Mouse (Mus musculus) T-helper 17 cell (primary cell): ENCODE results near the gene Ccdc127.

Experiments
- in situ Hi-C, 2 experiments: fragments of 300-600 bp; cut with MboI, MseI; formaldehyde crosslinking; loops; 1 replicate in 1 of 2; 2 replicates in 1 of 2; pipeline ENCODE4 v1.15.1; 2025; ENCODE audit warnings: high pct_unique_total_duplicates in 2 of 2

Ccdc127 gene

GRCm38 (mm10) chr13:74389730-74390129 is 39.6 kb downstream of the Ccdc127 start:
- in situ Hi-C loops, result no loop called here

DNA sequence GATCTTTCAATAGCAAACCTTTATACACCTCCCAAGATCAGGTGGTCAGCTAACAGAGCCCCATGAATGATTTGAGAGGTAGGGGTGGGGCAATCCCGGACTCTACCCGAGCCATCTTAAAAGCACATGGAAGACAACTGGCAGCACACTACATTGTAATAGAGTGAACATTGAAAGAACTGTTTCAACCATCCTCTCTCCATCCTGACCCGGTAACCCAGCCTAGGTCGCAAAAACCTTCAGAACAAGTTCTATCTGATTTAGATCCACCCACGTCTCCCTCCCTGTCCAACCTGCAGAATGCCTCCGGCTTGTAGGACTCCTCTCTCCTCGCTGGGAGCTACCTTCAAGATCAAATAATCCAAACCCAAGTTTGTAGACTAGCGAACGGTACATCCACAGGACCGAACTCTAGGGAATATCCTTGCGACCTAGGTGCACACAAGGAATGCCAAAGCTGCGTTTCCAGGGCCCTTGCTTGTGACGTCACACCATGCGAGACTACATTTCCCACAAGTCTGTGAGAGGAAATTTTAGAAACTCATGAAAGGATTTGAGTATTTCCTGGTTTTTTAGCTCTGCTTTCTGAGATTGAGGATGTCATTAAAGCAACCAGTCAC is 40.4 kb downstream of the Ccdc127 start, which contains the start of gene Zfp72:
Gene Zfp72, minus strand, starts transcription at position 466 of the 620 bp plus-strand sequence.
- in situ Hi-C loops, result no loop called here

GRCm38 (mm10) chr13:74391156-74391555 is 41.0 kb downstream of the Ccdc127 start:
- in situ Hi-C loops, result no loop called here

DNA sequence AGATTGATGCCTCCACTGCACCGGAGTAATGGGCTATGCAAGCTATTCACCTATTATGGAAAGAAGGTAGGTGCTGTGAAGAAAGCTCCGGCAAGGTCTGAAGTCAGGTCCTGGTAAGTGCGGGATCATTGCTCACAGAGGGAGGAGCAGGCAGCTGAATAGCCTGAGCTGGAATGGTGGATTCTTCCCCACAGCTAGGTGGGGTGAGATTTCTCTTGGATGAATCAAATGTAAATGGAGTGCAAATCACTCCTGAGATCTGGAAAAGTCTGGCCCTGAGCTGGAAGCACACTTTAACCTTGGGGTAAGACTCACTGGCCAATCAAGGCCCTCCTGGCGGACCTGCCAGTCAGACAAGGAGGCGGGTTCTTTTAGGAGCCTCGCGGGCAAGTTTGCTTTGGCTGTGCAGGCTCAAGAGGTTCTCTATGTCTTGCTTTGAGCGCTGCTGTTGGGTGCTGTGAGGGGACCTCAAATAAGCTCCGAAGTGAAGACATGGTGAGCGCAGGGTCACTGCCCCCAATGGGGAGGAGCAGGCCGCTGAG is 49.3 kb downstream of the Ccdc127 start, which contains the start of gene Ftl1-ps1:
Gene Ftl1-ps1, plus strand, starts transcription at position 397 of the 542 bp plus-strand sequence.
- in situ Hi-C loops, result no loop called here
